Mouse (Mus musculus) stomach, embryonic 14.5 days (tissue): ENCODE measurements around the gene Gm10972. TPM values are rescaled to one million over a fixed set of nuclear protein-coding genes. Genes with fewer than 3 reads are reported as not detected.
"Not testable (repeated sequence)": the region's sequence is repeated elsewhere in the genome, so short reads cannot be mapped to it uniquely, and the experiment has no call there.

ENCODE experiments used
- ATAC-seq: fragments of 200-750 bp; cut with Nextera tagmentation; 2 replicates; pipeline ENCODE4 v1.8.0; 2017; ENCODE audit warnings: low read depth, moderate TSS enrichment; ENCODE audit not compliant: insufficient number of reproducible peaks, insufficient read depth, low FRiP score
- H3K27ac ChIP-seq: fragments of 300-500 bp; sonication (generic); 2 replicates; pipeline ENCODE4 v1.5.1; 2014; ENCODE audit warnings: mild to moderate bottlenecking, low read length, moderate library complexity, mixed read lengths
- H3K27me3 ChIP-seq: fragments of 300-500 bp; sonication (generic); 2 replicates; pipeline ENCODE4 v1.6.1; 2014; ENCODE audit warnings: low read length, control low read depth, mixed read lengths; ENCODE audit not compliant: control insufficient read depth, insufficient read depth
- H3K36me3 ChIP-seq: fragments of 300-500 bp; sonication (generic); 2 replicates; pipeline ENCODE4 v1.6.1; 2014; ENCODE audit warnings: mild to moderate bottlenecking, control low read depth, low read length, moderate library complexity, mixed read lengths; ENCODE audit not compliant: control insufficient read depth, insufficient read depth
- H3K4me1 ChIP-seq: fragments of 300-500 bp; sonication (generic); 2 replicates; pipeline ENCODE4 v1.6.1; 2014; ENCODE audit warnings: low read length, control low read depth, mixed read lengths; ENCODE audit not compliant: control insufficient read depth, insufficient read depth
- H3K4me2 ChIP-seq: fragments of 300-500 bp; sonication (generic); replicated peaks from 2 replicates; pipeline ENCODE4 v1.6.1; 2014; ENCODE audit warnings: low read depth, low read length, control low read depth
- H3K4me3 ChIP-seq: fragments of 300-500 bp; sonication (generic); 2 replicates; pipeline ENCODE4 v1.5.1; 2014; ENCODE audit warnings: low read depth, low read length, control low read depth
- H3K9ac ChIP-seq: fragments of 300-500 bp; sonication (generic); replicated peaks from 2 replicates; pipeline ENCODE4 v1.6.1; 2014; ENCODE audit warnings: low read depth, mild to moderate bottlenecking, control low read depth, low read length, moderate library complexity, mixed read lengths
- H3K9me3 ChIP-seq: fragments of 300-500 bp; sonication (generic); 2 replicates; pipeline ENCODE4 v1.6.1; 2016; ENCODE audit warnings: low read depth, low read length, control low read depth; ENCODE audit not compliant: control insufficient read depth
- WGBS: fragments of 180-500 bp; shearing (Covaris S2); extraction: QIAGEN DNeasy Blood & Tissue Kit; methylation state at CpG from one replicate; pipeline ENCODE4 v1.1.7; 2014; 5-methylcytosine and 5-hydroxymethylcytosine counted together
- polyA plus RNA-seq: library from polyadenylated mRNA; unstranded; fragments of >200 nt; fragmentation: Nextera tagmentation; extraction: Ambion mirVana; gene quantifications from 2 replicates; pipeline ENCODE4 v1.2.1, GENCODE M21; 2014

Gm10972 gene
- polyA plus RNA-seq, 1 experiment from 2014 or later, result not detected

- no peaks in the 10 kb centered on the region for H3K36me3 ChIP-seq
- H3K4me3 ChIP-seq, result no peak overlapping the region
- H3K4me1 ChIP-seq, result no peaks in the 10 kb centered on the region
- H3K9ac ChIP-seq, result no peak overlapping the region
- ATAC-seq, result no peak
- no peaks in the 10 kb centered on the region for H3K27me3 ChIP-seq
- H3K27ac ChIP-seq, result no peak overlapping the region
- no peaks in the 10 kb centered on the region for H3K9me3 ChIP-seq
- H3K4me2 ChIP-seq, result no peak overlapping the region
These were observed 47.8 kb downstream of the Gm10972 start for GRCm38 (mm10) chr3:94690616-94691247.

GRCm38 (mm10) chr3:94691694-94692093, 48.8 kb downstream of the Gm10972 start:
- ATAC-seq, H3K27me3 ChIP-seq, H3K27ac ChIP-seq, H3K9me3 ChIP-seq, H3K4me3 ChIP-seq, H3K36me3 ChIP-seq, H3K9ac ChIP-seq, H3K4me2 ChIP-seq, H3K4me1 ChIP-seq: not testable (repeated sequence)
- 89% methylated on average over 4 of the region's 4 CpGs for WGBS

Other genes with a start within 250 kb of the Gm10972 start
- 0.20 and 0.51 TPM in 2 replicates for gene Lingo4, start 244.6 kb upstream of the Gm10972 start, polyA plus RNA-seq
- gene Tdrkh, start 229.8 kb upstream of the Gm10972 start, polyA plus RNA-seq, result 10.6 and 12.6 TPM in 2 replicates
- 66.6 and 67.5 TPM in 2 replicates for gene Mrpl9, start 199.8 kb upstream of the Gm10972 start, polyA plus RNA-seq
- gene Oaz3, start 199.2 kb upstream of the Gm10972 start, polyA plus RNA-seq, result 0.66 and 0.90 TPM in 2 replicates
- 32.2 and 44.0 TPM in 2 replicates for gene Celf3, start 164.8 kb upstream of the Gm10972 start, polyA plus RNA-seq
- gene Riiad1, start 162.8 kb upstream of the Gm10972 start, polyA plus RNA-seq, result 6.0 and 6.6 TPM in 2 replicates
- gene Snx27, start 60.4 kb upstream of the Gm10972 start, polyA plus RNA-seq, result 35.1 and 41.9 TPM in 2 replicates
- gene Tuft1, start 15.8 kb downstream of the Gm10972 start, polyA plus RNA-seq, result 13.2 and 13.3 TPM in 2 replicates
- 2.6 and 3.0 TPM in 2 replicates for gene Selenbp2, start 50.4 kb downstream of the Gm10972 start, polyA plus RNA-seq
- 31.9 and 35.2 TPM in 2 replicates for gene Cgn, start 143.4 kb downstream of the Gm10972 start, polyA plus RNA-seq
- 25.5 TPM in 2 replicates for gene Pogz, start 194.5 kb downstream of the Gm10972 start, polyA plus RNA-seq
- gene Psmb4, start 243.8 kb downstream of the Gm10972 start, polyA plus RNA-seq, result 334 and 336 TPM in 2 replicates